Mouse (Mus musculus): ENCODE data around the gene N4bp2l1.
"Not testable (repeated sequence)": the region's sequence is repeated elsewhere in the genome, so short reads cannot be mapped to it uniquely, and the experiment has no call there.

The N4bp2l1 gene

DNA sequence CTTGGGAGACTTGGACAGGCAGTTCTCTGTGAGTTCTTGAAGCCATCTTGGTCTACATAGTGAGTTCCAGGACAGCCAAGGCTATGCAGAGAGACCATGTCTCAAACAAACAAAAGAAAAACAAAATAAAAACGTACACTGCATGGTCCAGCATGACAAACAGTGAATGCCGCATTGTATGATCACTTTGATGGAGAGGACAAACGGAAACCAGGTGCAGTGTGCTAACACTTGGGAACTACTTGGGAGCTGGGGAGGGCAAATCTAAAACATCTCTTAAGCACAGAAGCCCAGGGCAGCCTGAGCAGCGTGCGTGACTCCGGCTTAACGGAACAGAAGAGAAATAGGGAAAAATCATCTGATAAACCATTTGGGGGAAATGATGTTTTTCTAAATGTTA, at the start of gene N4bp2l1:
Gene N4bp2l1, minus strand, starts transcription at position 101 of the 400 bp plus-strand sequence.
- no peak for DNase-seq (ENCODE audit: low read depth, low spot score)

- DNase-seq (ENCODE audit: low read depth, low spot score): no peak
Observed at GRCm38 (mm10) chr5:150644926-150645325, 47.9 kb upstream of the N4bp2l1 start.

GRCm38 (mm10) chr5:150643390-150643789, 46.4 kb upstream of the N4bp2l1 start:
- not testable (repeated sequence) for DNase-seq (ENCODE audit: low read depth, low spot score)

DNA sequence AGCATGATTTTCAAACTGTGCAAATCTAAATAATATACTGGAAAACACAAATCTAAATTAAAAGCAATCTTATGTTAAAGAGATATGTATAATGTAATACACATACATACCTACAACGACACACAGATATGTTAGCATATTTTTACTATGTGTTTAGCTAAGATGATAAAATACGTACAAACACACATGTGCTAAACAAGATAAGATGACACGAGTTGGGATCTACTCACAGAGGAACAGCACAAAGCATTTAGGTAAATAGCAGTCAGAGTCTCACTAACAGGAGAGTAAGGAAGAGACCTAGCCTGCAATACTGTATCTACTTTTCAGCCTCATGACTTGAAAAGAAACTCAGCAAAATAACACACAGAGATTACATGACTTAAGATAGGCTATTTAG, 44.5 kb upstream of the N4bp2l1 start:
- DNase-seq (ENCODE audit: low read depth, low spot score): no peak

DNA sequence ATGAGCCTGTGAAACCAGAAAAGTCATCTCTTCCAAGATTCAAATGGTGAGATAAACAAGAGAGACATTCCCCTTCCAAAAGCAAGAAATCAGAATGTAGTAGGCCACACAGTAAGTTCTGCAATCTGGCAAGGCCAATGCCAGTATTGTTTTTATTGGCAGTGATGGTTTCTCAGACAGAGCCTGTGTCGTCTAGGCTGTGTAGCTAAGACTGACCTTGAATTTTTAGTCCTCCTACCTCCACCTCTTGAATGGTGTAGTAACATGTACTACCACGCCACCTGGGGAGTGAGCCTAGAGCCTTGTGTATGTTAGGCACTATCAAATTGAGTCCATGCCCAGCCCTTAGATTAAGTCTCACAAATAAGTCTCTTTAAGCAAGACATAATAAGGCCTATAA, 32.7 kb upstream of the N4bp2l1 start:
- no peak for DNase-seq (ENCODE audit: low read depth, low spot score)

- DNase-seq (ENCODE audit: low read depth, low spot score): no peak
Observed at GRCm38 (mm10) chr5:150629272-150629671, 32.3 kb upstream of the N4bp2l1 start.

DNA sequence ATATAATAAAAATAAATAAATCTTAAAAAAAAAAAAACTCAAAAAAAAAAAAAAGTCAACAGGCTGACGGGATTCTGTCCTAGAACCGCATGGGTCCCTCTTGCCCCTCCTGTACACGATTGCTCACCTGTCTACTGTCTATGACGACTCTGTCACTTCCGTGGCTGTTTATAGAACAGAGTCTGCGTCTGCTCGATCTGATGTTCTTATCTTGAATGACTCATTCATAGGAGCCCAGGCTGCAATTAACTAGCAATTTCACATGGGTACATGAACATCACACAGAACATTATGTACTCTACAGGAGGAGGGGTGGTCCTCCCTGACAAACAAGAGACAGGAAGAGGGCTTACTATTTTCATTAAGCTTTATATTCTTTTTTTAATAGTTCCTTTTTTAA, 28.5 kb upstream of the N4bp2l1 start:
- DNase-seq (ENCODE audit: low read depth, low spot score): peak; percentile 62

DNA sequence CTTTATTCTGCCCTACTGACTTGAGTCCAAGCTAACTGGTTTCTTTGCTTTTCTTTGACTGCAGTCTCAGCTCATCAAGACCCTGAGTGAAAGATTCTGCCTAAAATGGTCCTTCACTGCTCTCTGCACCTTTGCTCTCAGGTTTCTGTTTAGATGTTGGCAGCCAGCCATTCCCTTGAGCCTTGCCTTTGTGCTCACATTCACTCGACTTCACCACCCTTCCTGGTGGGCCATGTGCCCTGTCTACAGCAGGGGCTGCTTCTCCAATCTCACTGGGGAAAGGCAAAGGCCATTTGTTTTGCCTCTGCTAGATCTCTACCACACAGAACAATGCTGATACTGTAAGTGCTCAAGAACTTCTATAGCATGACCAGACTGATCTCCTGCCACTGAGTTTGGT, 25.8 kb upstream of the N4bp2l1 start:
- DNase-seq (ENCODE audit: low read depth, low spot score): no peak

GRCm38 (mm10) chr5:150621592-150621991, 24.6 kb upstream of the N4bp2l1 start:
- no peak for DNase-seq (ENCODE audit: low read depth, low spot score)

DNA sequence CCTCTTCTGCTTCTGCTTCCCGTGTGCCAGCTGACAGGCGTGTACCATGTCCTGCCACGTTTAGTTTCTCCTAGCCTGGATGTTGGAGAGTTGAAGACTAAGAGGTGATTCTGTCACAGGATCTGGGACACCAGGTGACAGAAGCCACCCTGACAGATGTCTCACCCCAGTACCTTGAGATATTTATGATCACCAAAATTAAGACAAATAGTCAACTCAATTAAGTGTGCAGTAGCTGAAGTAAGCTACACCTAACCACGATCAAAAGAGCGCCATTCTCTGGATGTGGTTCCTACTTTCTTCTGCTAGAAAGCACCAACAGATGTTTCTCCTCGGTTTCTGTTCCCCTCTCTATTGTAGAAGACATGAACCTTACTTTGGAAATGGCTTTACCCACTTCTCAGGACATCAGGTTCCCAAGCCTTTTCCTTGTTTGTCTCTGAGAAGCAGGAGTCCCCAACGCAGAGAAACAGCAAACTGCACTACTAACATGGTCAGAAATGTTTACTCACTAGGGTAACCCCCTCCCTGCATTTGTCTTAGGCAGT, 23.7 kb upstream of the N4bp2l1 start:
- DNase-seq (ENCODE audit: low read depth, low spot score): no peak

DNA sequence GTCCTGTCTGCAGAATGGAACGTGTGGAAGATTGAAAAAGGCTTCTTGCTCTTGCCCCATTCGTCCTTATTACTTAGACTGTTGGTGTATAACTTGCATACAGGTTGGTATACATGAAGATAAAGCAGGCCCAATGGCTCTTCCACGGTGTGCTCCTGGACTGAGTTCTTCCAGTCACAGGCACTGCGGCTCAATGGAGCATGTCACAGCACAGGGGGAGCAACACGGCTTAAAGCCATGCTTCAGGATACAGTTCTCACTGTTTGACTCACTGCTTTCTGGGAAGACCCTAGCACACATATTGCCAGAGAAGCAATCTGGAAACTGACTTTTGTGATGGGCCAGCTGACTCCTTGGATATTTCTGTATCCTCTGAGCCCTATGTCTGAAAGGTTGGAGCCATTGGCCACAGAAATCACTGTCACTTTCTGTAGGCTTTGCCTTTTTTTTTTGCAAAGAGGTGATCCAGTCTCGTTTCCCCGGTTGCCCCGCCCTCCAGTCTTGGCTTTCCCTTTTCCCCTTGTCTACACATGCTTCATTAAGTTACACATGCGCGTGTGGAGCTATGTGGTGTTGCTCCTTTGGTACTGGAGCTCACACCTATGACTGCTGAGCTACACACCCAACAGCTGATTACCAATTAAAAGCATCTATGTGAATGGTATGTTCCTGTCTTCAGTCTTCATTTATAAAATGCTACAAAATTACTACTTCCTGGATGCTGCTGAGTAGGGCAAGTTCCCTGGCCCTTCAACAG, 21.8 kb upstream of the N4bp2l1 start:
- no peak for DNase-seq (ENCODE audit: low read depth, low spot score)

GRCm38 (mm10) chr5:150616731-150617130, 19.7 kb upstream of the N4bp2l1 start:
- DNase-seq (ENCODE audit: low read depth, low spot score): no peak

- no peak for DNase-seq (ENCODE audit: low read depth, low spot score)
Observed at GRCm38 (mm10) chr5:150616216-150616615, 19.2 kb upstream of the N4bp2l1 start.

- DNase-seq (ENCODE audit: low read depth, low spot score): no peak
Observed at GRCm38 (mm10) chr5:150614054-150614453, 17.1 kb upstream of the N4bp2l1 start.

GRCm38 (mm10) chr5:150611697-150612096, 14.7 kb upstream of the N4bp2l1 start:
- DNase-seq (ENCODE audit: low read depth, low spot score): peak; percentile 70

- DNase-seq (ENCODE audit: low read depth, low spot score): no peak
Observed at GRCm38 (mm10) chr5:150611136-150611535, 14.1 kb upstream of the N4bp2l1 start.

GRCm38 (mm10) chr5:150607631-150608030, 10.6 kb upstream of the N4bp2l1 start:
- DNase-seq (ENCODE audit: low read depth, low spot score): no peak

DNA sequence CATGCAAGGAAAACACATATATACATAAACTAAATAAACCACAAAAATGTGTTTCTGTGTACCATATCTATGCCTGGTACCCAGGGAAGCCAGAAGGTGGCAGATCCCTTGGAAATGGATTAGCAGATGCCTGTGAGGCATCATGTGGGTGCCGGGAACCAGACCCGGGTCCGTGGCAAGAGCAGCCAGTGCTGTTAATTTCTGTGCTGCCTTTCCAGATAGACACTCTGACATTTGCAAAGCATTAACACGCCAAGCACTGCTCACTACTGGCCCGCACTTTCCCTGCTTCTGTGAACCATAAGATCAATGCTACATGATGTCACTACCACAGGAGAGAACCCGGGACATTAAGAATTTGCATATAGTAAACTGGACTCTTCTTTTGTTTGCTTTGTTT, 9.1 kb upstream of the N4bp2l1 start:
- no peak for DNase-seq (ENCODE audit: low read depth, low spot score)

- peak; percentile 69 for DNase-seq (ENCODE audit: low read depth, low spot score)
Observed at GRCm38 (mm10) chr5:150601441-150602230, 4.6 kb upstream of the N4bp2l1 start.

GRCm38 (mm10) chr5:150600554-150601440, 3.8 kb upstream of the N4bp2l1 start:
- no peak for DNase-seq (ENCODE audit: low read depth, low spot score)
